Mouse (Mus musculus) 3134 (cell line): ENCODE data around the gene Tns3.
"Not testable (repeated sequence)": the region's sequence is repeated elsewhere in the genome, so short reads cannot be mapped to it uniquely, and the experiment has no call there.

Experiments used
- DNase-seq: peaks from one replicate; pipeline ENCODE4 v3.0.0-alpha.2; 2011; ENCODE audit warnings: low spot score; ENCODE audit not compliant: insufficient read length; ENCODE audit errors: extremely low read depth

Gene Tns3

DNA sequence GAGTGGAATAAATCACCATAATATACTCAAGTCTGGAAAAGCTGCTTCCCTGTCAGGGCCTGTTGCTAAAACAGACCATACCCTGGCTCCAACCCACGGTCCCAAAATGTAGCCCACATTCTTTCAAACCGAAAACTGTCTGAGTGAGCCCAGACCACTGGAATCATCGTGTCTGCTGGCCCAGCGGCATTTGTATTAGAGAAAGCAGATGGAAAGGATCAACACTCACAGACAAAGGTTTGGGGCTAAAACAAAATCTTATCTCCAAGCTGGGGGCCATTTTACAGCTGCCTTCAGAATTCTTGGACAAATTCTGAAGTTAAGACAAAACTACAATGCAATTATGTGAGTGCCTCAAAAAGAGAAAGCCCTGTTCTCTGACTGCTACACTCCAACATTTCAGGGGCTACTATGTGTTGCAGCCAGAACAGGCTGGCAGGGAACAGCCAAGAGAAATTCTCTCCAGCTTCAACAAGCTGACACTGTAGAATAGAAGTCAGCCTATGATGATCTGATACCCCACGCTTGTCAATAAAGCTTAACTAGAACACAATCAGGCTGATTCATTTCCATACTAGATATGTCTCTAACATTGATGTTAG is 127.2 kb downstream of the Tns3 start:
- no peak for DNase-seq

DNA sequence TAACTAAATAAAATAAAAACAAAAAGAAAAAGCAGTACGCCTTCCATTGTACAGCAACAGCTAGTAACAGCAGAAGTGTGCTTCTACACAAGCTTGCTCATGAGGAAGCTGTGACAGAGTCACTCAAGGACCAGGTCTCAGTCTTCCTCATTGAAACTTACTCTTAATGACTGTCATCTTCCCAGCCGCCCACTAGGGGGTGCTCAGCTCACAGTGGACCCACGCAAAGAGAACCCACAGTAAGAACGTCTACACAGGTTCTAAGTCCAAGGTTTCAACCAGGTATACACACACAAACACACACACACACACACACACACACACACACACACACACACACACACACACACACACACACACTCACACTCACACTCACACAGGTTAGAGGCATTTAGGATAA is 129.4 kb downstream of the Tns3 start:
- DNase-seq: peak; percentile 44

DNA sequence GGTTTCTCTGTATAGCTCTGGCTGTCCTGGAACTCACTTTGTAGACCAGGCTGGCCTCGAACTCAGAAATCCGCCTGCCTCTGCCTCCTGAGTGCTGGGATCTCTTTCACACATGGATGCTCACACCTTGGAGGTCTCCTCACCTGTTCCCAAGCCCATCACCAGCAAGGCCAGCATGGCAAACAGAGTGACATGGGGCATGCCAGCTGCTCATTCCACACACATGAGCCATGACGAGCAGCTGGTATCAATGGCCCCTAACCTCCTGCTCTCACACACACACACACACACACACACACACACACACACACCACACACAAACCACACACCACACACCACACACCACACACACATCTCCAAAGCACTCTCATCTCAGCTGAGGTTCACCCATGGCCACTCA is 131.6 kb downstream of the Tns3 start:
- not testable (repeated sequence) for DNase-seq

DNA sequence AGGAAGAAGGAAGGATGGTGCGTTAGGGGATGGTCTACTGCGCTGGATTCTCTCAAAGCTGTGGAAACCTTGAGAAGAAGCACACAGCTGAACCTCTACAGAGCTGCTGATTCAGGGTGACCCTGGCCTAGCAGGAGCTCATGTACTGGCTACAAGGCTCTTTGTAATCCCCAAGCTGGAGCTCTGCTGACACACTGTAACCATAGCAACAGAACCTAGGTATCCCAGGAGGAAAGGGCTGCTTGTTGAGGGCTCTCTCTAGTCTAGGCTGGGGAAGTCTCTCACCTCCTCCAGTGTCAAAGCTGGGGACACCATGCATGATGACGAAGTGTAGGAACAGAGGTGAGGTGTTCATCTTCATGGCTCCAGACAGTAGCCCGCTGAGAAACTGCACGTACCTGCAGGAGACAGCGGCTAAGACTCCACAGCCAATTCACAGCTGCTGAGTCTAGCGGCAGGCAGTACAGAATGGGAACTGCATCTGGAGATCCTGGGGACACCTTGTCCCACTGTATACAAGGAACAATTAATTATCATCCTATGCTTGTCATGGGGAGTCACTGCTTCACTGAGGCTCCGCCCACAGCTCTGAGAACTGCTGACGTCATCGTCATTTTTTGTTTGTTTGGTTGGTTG is 132.1 kb downstream of the Tns3 start:
- DNase-seq: no peak

DNA sequence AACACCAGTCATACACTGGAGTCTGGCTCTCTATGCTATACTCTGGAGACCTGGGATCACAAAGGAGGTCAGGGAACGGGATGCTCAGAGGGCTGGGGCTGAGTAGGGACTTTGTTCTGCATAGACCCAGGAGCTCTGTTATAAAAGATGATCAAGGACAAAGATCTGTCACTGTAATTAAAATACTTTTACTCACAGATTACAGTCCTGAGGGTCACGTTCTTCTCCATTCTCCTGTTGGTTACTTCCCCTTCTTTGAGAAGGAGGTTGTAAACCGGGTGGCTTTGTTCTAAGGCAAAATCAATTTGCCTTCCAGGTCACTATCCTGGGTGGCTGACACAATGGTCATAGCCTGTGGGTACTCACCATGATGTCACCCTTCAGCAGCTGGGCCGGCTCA is 133.8 kb downstream of the Tns3 start:
- no peak for DNase-seq

DNA sequence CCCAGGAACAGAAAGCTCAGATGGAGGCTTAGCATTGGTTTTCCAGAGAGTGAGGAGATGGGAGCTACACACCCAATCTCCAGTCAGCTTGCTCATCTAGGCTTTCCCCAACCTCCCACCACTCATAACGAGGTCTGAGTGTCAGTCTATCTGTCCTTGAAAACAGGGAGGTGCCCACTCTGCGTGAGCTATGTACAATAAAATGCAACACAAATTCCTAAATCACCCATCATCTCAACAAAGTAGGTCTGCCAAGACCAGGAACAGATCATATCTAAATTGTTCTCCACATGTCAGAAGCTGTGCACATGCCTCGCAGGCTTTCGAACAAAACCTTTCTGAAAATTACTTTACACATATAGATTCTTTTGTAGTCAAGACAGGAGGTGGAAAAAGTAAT is 134.3 kb downstream of the Tns3 start:
- peak; percentile 33 for DNase-seq

DNA sequence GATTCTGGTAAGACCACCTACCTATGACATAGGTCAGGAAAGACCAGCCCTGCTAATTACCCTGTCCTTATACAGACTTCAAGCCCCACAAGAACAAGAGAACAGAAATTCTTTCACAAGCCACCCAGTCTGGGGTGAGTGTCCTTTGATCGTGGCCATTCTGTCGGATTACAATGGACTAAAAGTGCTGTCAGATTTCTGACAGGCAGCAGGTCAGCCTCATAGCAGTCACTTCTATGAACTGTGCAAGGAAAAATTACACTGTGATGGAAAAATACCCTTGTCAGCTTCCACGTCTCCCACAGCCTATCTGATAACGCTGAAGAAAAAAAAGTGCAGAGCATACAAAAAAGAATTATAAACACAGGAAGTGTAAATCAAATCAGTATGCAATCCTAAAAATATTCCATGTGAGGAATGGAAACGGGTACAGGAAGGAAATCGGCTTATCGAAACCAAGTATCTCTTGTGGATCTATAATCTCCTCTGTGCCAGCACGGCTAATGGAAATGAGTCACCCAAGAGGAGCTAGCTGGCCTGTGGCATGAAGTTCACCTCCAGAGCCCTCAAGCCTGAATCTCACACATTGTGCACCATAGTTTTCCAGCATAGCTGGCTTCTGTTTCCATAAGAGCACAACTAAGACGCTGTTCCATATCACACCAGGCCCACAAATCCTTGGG is 138.7 kb downstream of the Tns3 start:
- no peak for DNase-seq

DNA sequence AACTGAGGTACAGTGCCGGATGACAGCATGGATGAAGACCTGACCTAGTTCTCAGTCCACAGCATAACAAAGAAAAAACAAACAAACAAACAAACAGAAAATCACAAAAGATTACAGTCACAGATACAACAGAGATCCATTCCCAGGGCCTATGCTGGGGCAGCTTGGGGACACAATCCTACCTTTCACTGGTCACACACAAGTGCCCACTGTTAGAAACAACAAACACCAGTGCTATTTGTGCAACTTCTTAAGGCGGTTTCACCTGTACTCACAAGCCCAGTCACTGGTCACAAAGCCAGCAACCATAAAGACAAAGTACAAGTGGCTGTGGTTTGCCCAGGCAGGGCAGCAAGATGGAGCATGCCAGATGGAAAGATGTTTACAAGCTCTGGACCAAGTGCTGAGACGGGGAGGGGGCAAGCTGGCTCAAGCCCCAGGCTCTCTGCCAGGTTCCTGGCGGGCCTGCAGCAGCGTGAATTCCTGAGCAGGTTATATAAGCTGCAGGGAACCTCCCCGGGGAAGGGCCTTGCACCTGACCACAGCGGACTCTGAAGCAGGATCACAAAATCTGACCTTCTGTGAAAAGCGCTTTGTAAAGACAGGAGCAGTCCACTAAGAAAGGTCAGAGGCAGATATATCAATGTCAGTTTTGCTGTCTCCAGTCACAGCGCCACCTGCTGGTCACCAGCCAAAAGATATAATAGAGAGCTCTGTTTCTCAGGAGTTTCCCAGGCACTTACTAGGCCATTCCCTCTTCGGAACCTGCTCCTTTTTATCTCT is 140.8 kb downstream of the Tns3 start:
- DNase-seq: peak; percentile 80

DNA sequence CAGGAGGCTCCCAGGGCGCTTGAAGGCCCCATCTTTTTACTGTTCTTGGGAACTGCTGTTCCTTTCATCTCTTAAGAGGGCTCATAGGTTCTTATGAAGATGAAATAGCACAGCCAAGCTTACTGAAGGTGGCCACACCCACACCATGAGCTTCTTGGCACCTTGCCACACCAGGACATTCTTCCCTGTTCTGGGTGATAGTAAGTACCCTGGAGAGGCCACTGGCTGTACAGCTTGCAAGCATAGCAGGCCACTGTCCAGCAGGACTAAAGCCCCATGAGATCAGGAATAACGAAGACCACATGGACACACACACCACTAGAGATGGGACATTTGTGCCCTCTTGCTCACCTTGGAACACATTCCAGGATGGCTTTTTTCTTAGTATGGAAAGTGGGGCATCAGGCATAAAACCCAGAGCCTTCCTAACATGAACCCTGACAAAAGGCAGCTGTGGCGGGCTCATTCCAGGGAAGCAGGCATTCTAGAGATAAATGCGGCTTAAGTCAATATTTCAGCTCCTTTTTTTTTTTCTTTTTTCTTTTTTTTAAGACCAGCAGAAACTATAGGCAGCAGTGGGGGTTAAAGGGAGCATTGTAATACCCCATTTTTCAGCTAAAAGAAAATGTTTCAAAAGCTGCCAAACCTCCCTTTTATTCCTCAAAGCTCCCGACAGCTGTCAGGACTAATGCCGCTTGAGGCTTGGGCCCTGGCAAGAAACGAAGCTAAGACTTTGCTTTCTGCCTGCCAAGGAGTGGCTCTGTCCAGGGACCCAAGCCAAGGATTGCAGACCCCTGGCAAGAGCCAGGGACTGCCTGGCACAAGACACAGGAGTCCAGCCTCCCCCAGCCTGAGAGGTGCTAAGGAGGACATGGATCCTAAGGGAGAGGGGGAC is 150.7 kb downstream of the Tns3 start:
- peak; percentile 43 for DNase-seq

DNA sequence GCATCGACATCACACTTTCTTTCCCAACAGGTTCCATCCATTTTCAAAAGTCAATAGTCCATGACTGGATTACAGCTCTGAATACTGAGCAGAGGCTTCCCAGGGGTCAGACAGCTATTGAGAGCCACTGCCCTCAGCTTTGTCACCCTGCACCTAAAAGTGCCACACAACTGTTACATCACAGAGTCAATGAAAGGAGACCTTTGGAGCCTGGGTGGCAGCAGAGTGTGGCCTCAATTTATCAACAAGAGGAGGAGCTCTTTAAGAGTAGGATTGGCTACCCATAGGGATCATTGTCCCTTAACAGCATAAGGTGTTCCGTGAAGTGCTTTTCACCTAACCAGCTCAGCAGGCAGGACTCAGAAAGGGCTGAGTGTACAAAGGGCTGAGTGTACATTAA is 154.0 kb downstream of the Tns3 start:
- DNase-seq: no peak

DNA sequence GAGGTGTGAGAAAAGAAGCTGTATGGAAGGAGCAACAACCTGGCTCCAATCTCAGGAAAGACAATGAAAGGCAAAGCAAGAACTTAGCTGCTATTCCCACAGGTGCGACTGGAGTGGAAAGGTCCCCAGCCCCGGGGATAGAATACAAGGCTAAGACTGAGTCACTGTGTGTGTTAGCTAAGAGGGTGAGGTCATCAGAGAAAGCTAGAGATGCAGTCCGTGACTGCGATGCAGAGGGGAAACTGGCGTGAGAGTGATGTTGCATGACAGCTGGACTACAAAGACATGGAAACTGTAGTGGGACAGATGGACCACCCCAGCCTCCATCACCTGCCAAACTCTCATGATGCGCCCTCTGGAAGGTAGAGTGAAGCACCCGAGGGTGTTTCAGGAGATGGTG is 154.7 kb downstream of the Tns3 start:
- no peak for DNase-seq

DNA sequence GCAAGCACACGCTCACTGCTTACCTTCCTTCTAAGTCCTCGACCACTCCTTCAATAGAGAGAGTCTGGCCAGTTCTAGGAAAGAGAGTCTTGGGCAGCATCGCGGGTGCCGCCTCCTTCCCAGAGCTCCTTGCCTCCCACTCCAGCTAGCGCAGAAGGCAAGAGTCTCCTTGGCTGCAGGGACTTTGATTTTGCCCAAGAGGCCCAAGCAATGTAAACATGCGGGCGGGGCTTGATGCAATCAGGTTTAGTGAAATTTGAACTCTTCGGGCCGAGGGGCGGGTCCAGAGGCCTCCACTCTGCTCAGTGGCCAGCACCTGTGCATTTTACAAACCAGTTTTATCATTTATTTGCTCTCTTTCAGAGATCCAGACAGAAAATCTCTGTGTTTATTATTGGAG is 160.6 kb downstream of the Tns3 start:
- DNase-seq: no peak

DNA sequence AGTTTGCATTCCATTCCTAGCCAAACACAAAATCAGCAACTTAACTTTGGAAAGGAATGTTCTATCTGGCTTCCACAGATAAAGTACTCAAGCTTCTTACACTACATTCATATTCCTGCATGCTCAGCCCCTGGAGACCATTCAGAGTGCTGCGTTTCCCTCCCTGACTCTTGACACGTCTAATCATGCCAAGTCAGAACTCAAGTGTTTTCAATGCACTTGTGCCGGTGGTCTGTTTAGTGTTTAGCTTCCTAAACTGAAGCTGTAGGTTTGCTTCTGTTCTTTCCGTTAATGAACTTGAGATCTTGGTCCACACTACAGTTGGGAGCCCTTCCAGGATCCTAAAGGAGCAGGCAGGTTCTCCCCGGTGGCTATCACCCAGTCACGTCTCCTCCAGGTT is 163.5 kb downstream of the Tns3 start:
- DNase-seq: no peak

DNA sequence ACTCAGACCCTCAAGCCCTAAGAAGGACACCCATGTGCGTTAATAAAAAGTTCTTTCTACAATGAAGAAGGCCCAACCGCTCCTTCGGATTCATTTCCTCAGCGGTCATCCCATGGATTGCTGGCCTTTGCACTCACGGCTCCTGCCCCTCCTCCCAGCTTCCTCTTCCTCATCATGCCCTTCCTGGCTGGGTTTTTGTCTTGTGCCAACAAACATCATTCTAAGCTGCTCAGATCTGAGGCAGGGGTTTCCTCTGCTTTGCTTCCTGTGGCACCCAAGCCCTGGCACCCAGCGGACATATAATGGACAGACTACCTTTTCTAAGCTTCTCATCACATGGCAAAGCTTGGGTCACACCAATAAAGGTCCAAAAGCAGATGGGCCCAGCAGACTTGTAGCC is 167.2 kb downstream of the Tns3 start:
- DNase-seq: no peak

DNA sequence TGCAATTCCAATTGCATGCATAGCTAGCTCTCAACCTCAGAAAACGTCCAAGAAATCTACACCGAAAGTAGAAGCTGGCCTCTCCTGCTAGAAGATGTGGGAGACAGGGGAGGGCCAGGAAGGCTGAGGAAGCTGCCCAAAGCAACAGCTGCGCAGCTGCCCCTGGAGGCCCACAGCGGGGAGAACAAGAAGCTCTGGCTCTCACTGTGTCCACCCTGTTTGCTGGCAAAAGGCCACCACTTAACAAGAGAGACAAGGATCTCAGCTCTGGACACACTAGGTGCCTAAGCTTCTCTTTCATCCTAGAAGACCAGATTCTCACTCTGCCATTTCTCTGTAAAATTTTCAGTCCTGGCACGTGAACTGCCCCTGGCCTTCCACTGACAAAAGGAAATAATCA is 167.6 kb downstream of the Tns3 start:
- no peak for DNase-seq

DNA sequence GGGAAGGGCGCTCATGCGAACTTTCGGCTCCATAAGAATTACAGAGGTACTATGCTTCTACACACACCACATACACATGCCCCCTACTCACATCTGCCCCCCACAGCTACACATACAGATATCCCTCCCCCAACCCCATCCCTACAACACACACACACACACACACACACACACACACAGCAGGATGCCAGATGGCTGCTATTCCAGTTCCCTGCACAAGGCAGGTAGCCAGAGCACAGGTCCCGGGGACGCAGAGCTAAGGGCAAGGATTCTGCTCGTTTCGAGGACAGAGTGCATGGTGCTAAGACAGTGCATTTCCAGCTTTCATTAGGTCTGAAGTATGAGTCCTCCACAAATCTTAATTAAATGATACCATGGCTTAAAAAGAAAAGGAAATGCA is 168.5 kb downstream of the Tns3 start:
- no peak for DNase-seq

DNA sequence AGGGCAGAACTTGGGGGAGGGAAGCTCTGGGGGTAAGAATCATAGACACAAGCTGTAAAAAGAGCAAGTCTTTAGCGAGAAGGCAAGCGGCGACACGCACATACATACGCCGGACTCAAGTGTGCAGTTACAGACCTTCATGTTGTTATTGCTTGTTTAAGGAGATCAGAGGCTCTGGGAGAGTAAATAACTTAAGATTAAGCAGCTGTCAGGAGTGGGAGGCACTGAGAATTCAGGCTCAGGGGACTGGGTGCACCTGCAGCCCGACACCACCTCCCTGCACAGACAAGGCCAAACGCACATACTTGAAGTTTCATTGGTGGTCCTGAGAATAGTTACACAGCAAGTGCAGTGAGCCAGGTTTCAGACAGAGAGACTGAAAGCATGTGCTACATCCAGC is 169.3 kb downstream of the Tns3 start:
- no peak for DNase-seq

DNA sequence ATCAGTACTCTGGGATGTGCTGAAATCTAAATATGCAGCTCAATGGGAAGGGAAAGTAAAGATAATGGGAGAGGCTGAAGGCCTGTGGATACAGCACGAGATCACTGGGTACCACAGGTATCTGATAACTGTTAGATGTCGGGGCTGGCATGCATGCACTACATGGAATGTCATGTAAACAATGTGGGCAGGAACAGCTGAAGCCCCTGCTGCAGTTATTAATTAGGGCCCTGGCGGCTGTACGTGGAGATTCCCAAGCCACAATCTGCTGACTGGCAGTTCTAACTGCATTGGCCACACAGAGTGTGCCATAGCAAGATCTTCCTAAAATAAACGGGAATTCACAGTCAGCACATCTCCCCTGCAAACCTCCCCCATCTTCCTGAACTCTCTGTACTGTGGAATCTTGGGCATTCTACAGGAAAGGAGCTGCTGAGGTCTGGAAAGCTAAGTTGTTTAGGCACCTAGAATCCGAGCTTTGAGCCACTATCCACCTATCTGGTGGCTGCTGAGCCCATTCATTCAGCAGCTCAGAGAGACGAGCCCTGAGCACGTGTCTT is 170.3 kb downstream of the Tns3 start:
- no peak for DNase-seq

DNA sequence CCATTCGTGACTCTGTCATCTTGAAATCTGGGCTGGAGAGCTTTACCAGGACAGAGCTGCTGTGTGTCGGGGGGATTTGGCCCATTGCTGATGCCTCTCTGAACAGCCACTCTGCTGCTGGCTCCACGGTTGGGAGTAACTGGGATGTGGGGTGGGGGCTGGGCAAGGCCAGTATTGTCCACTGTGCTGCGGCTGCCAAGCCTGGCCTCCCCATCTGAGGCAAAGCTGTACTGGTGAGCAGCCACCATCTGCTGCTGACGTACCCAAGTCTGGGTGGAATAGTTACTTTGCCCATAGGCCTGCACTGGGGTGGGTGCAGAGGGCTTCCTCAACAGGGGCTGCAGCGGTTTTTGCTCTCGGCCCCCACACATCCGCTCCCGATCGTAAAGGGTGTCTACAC is 172.0 kb downstream of the Tns3 start:
- no peak for DNase-seq

DNA sequence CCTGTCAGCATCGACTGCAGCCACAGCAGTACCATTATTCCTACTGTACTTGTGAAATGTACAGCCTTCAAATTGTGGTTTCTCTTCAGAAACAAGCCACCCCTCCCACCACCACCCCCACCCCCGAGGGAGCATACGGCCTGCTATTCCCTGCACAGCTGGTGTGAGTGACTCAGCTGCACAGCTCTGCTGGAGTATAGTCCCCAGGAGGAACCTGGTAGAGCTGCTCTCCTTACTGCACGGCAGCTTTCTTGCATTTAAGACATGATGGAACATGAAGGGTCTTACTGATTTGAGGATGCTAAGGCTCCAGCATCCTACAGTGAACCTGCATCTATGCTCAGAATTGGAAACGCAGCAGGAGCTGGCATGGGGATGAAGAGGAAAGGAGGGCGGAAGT is 176.1 kb downstream of the Tns3 start:
- DNase-seq: peak; percentile 28
